Mouse (Mus musculus) B cell, adult (primary cell): ENCODE data around the gene Slamf7. TPM values are rescaled to one million over a fixed set of nuclear protein-coding genes. Genes with fewer than 3 reads are reported as not detected.

Experiments used
- total RNA-seq: library from RNA; stranded (reverse); gene quantifications from 4 replicates; pipeline ENCODE4 v1.2.4, GENCODE M21; 2023; ENCODE audit not compliant: inconsistent age

Gene Slamf7
- 68.5 to 79.8 TPM (median 72.8 TPM) in 4 replicates for total RNA-seq

GRCm38 (mm10) chr1:171652734-171653133, at the start of gene Slamf7:
TSS of gene Slamf7 (minus strand) at chr1:171653035.

GRCm38 (mm10) chr1:171681531-171682299, 28.9 kb upstream of the Slamf7 start, which contains the start of gene Cd48:
TSS of gene Cd48 (plus strand) at chr1:171682009.

GRCm38 (mm10) chr1:171607176-171607575, 45.7 kb downstream of the Slamf7 start, which contains the start of gene Ly9:
TSS of gene Ly9 (minus strand) at chr1:171607410.

Other genes starting within 250 kb of the Slamf7 start
- gene Usf1, start 241.7 kb downstream of the Slamf7 start, total RNA-seq: 168 to 206 TPM (median 179 TPM) in 4 replicates
- gene Tstd1, start 234.2 kb downstream of the Slamf7 start, total RNA-seq: 6.4 to 19.0 TPM (median 10.9 TPM) in 4 replicates
- gene F11r, start 215.5 kb downstream of the Slamf7 start, total RNA-seq: 0.27 to 1.3 TPM (median 0.89 TPM) in 4 replicates
- 8.7 to 11.8 TPM (median 9.2 TPM) in 4 replicates for gene Alyref2, start 149.6 kb downstream of the Slamf7 start, total RNA-seq
- not detected in 4 replicates for gene Itln1, start 117.7 kb downstream of the Slamf7 start, total RNA-seq
- 10.1 to 11.8 TPM (median 11.3 TPM) in 4 replicates for gene Cd244a, start 93.8 kb downstream of the Slamf7 start, total RNA-seq
- 116 to 137 TPM (median 130 TPM) in 4 replicates for gene Ly9, start 45.6 kb downstream of the Slamf7 start, total RNA-seq
- 103 to 119 TPM (median 105 TPM) in 4 replicates for gene Cd48, start 29.0 kb upstream of the Slamf7 start, total RNA-seq
- 22.1 to 27.4 TPM (median 23.4 TPM) in 4 replicates for gene Slamf1, start 114.1 kb upstream of the Slamf7 start, total RNA-seq
- gene Cd84, start 186.7 kb upstream of the Slamf7 start, total RNA-seq: 99.0 to 103 TPM (median 100 TPM) in 4 replicates
- gene Gm10521, start 242.6 kb upstream of the Slamf7 start, total RNA-seq: 12.4 to 16.0 TPM (median 13.6 TPM) in 4 replicates